Mouse (Mus musculus): ENCODE data around the gene Slit3. TPM values are rescaled to one million over a fixed set of nuclear protein-coding genes. Genes with fewer than 3 reads are reported as not detected.

The Slit3 gene
- polyA plus RNA-seq, 1 experiment from 2014 or later: 4.5 TPM

GRCm38 (mm10) chr11:35088136-35088535, 32.9 kb upstream of the Slit3 start:
- H3K4me1 ChIP-seq (ENCODE audit: control insufficient read depth, insufficient read depth, low read length): no peaks in the 10 kb centered on the region
- ATAC-seq: no peak
- no peaks in the 10 kb centered on the region for H3K36me3 ChIP-seq (ENCODE audit: control insufficient read depth, insufficient read depth, low read length)
- WGBS: 76% methylated on average over 1 of the region's 1 CpGs
- H3K9me3 ChIP-seq (replicated peaks; ENCODE audit: control insufficient read depth, low read length, poor library complexity, severe bottlenecking): no peaks in the 10 kb centered on the region
- no peak overlapping the region for H3K27ac ChIP-seq (ENCODE audit: low read length)
- no peak overlapping the region for H3K9ac ChIP-seq (ENCODE audit: low read depth, low read length)
- no peak overlapping the region for H3K4me2 ChIP-seq (ENCODE audit: low read length)
- H3K4me3 ChIP-seq (ENCODE audit: low read depth, low read length): no peak overlapping the region
- H3K27me3 ChIP-seq (ENCODE audit: control insufficient read depth, insufficient read depth, low read depth, low read length): no peaks in the 10 kb centered on the region

- Histone ChIP-seq H3K4me3 (ENCODE audit: low read depth, low read length) (no peak overlapping the region), H3K27ac (ENCODE audit: low read length) (no peak overlapping the region), H3K9me3 (replicated peaks; ENCODE audit: control insufficient read depth, low read length, poor library complexity, severe bottlenecking) (no peaks in the 10 kb centered on the region), H3K27me3 (ENCODE audit: control insufficient read depth, insufficient read depth, low read depth, low read length) (no peaks in the 10 kb centered on the region), H3K9ac (ENCODE audit: low read depth, low read length) (no peak overlapping the region), H3K4me2 (ENCODE audit: low read length) (no peak overlapping the region), H3K36me3 (ENCODE audit: control insufficient read depth, insufficient read depth, low read length) (no peaks in the 10 kb centered on the region), H3K4me1 (ENCODE audit: control insufficient read depth, insufficient read depth, low read length) (no peaks in the 10 kb centered on the region)
- WGBS: 92% methylated on average over 13 of the region's 13 CpGs
- ATAC-seq: no peak
Observed at GRCm38 (mm10) chr11:35090629-35091335, 30.2 kb upstream of the Slit3 start.

GRCm38 (mm10) chr11:35096538-35096937, 24.5 kb upstream of the Slit3 start:
- 66% methylated on average over 5 of the region's 5 CpGs for WGBS
- H3K4me3 ChIP-seq (ENCODE audit: low read depth, low read length): no peak overlapping the region
- no peak for ATAC-seq
- H3K4me1 ChIP-seq (ENCODE audit: control insufficient read depth, insufficient read depth, low read length): no peaks in the 10 kb centered on the region
- H3K27me3 ChIP-seq (ENCODE audit: control insufficient read depth, insufficient read depth, low read depth, low read length): no peaks in the 10 kb centered on the region
- no peaks in the 10 kb centered on the region for H3K9me3 ChIP-seq (replicated peaks; ENCODE audit: control insufficient read depth, low read length, poor library complexity, severe bottlenecking)
- H3K9ac ChIP-seq (ENCODE audit: low read depth, low read length): no peak overlapping the region
- no peaks in the 10 kb centered on the region for H3K36me3 ChIP-seq (ENCODE audit: control insufficient read depth, insufficient read depth, low read length)
- no peak overlapping the region for H3K4me2 ChIP-seq (ENCODE audit: low read length)
- no peak overlapping the region for H3K27ac ChIP-seq (ENCODE audit: low read length)

GRCm38 (mm10) chr11:35109781-35110180, 11.2 kb upstream of the Slit3 start:
- no peak for ATAC-seq
- no peak overlapping the region for H3K4me3 ChIP-seq (ENCODE audit: low read depth, low read length)
- no peak overlapping the region for H3K4me2 ChIP-seq (ENCODE audit: low read length)

GRCm38 (mm10) chr11:35110784-35111183, 10.2 kb upstream of the Slit3 start:
- Histone ChIP-seq H3K9me3 (replicated peaks; ENCODE audit: control insufficient read depth, low read length, poor library complexity, severe bottlenecking) (no peaks in the 10 kb centered on the region), H3K27me3 (ENCODE audit: control insufficient read depth, insufficient read depth, low read depth, low read length) (no peaks in the 10 kb centered on the region; the same call in 1 of the 2 replicates), H3K36me3 (ENCODE audit: control insufficient read depth, insufficient read depth, low read length) (no peaks in the 10 kb centered on the region), H3K9ac (ENCODE audit: low read depth, low read length) (no peak overlapping the region), H3K4me1 (ENCODE audit: control insufficient read depth, insufficient read depth, low read length) (no peaks in the 10 kb centered on the region), H3K4me2 (ENCODE audit: low read length) (no peak overlapping the region), H3K4me3 (ENCODE audit: low read depth, low read length) (no peak overlapping the region), H3K27ac (ENCODE audit: low read length) (no peak overlapping the region)
- ATAC-seq: no peak
- 32% methylated on average over 2 of the region's 2 CpGs for WGBS

More at GRCm38 (mm10) chr11:35109781-35110180, 11.2 kb upstream of the Slit3 start:
- Histone ChIP-seq H3K27ac (ENCODE audit: low read length) (no peak overlapping the region), H3K36me3 (ENCODE audit: control insufficient read depth, insufficient read depth, low read length) (no peaks in the 10 kb centered on the region), H3K9ac (ENCODE audit: low read depth, low read length) (no peak overlapping the region), H3K27me3 (ENCODE audit: control insufficient read depth, insufficient read depth, low read depth, low read length) (no peaks in the 10 kb centered on the region; the same call in 1 of the 2 replicates), H3K9me3 (replicated peaks; ENCODE audit: control insufficient read depth, low read length, poor library complexity, severe bottlenecking) (no peaks in the 10 kb centered on the region), H3K4me1 (ENCODE audit: control insufficient read depth, insufficient read depth, low read length) (no peaks in the 10 kb centered on the region)
- WGBS: 82% methylated on average over 4 of the region's 4 CpGs

- no peaks in the 10 kb centered on the region for H3K4me1 ChIP-seq (ENCODE audit: control insufficient read depth, insufficient read depth, low read length)
- H3K4me2 ChIP-seq (ENCODE audit: low read length): no peak overlapping the region
- H3K9me3 ChIP-seq (replicated peaks; ENCODE audit: control insufficient read depth, low read length, poor library complexity, severe bottlenecking): no peaks in the 10 kb centered on the region
- no peaks in the 10 kb centered on the region for H3K36me3 ChIP-seq (ENCODE audit: control insufficient read depth, insufficient read depth, low read length)
- H3K4me3 ChIP-seq (ENCODE audit: low read depth, low read length): no peak overlapping the region
- ATAC-seq: no peak
- no peak overlapping the region for H3K27ac ChIP-seq (ENCODE audit: low read length)
- peaks cover 4% of the 10 kb centered on the region for H3K27me3 ChIP-seq (ENCODE audit: control insufficient read depth, insufficient read depth, low read depth, low read length)
- WGBS: 13% methylated on average over 1 of the region's 1 CpGs
- no peak overlapping the region for H3K9ac ChIP-seq (ENCODE audit: low read depth, low read length)
Observed at GRCm38 (mm10) chr11:35113290-35113689, 7.7 kb upstream of the Slit3 start.

- H3K4me2 ChIP-seq (ENCODE audit: low read length): no peak overlapping the region
- H3K27me3 ChIP-seq (ENCODE audit: control insufficient read depth, insufficient read depth, low read depth, low read length): peaks cover 22% of the 10 kb centered on the region
- no peaks in the 10 kb centered on the region for H3K36me3 ChIP-seq (ENCODE audit: control insufficient read depth, insufficient read depth, low read length)
- no peaks in the 10 kb centered on the region; the same call in 1 of the 2 replicates for H3K4me1 ChIP-seq (ENCODE audit: control insufficient read depth, insufficient read depth, low read length)
- no peaks in the 10 kb centered on the region for H3K9me3 ChIP-seq (replicated peaks; ENCODE audit: control insufficient read depth, low read length, poor library complexity, severe bottlenecking)
- ATAC-seq: no peak
- no peak overlapping the region for H3K4me3 ChIP-seq (ENCODE audit: low read depth, low read length)
- H3K27ac ChIP-seq (ENCODE audit: low read length): no peak overlapping the region
- 45% methylated on average over 3 of the region's 3 CpGs for WGBS
- H3K9ac ChIP-seq (ENCODE audit: low read depth, low read length): no peak overlapping the region
Observed at GRCm38 (mm10) chr11:35116436-35116835, 4.6 kb upstream of the Slit3 start.

- no peak overlapping the region for H3K9ac ChIP-seq (ENCODE audit: low read depth, low read length)
- no peak overlapping the region for H3K4me3 ChIP-seq (ENCODE audit: low read depth, low read length)
- H3K27ac ChIP-seq (ENCODE audit: low read length): no peak overlapping the region
- no peak overlapping the region for H3K4me2 ChIP-seq (ENCODE audit: low read length)
- peaks cover 3% of the 10 kb centered on the region; the same call in 1 of the 2 replicates for H3K4me1 ChIP-seq (ENCODE audit: control insufficient read depth, insufficient read depth, low read length)
- WGBS: 95% methylated on average over 3 of the region's 3 CpGs
- no peak for ATAC-seq
- H3K27me3 ChIP-seq (ENCODE audit: control insufficient read depth, insufficient read depth, low read depth, low read length): peaks cover 26% of the 10 kb centered on the region
- no peaks in the 10 kb centered on the region for H3K36me3 ChIP-seq (ENCODE audit: control insufficient read depth, insufficient read depth, low read length)
- H3K9me3 ChIP-seq (replicated peaks; ENCODE audit: control insufficient read depth, low read length, poor library complexity, severe bottlenecking): no peaks in the 10 kb centered on the region
Observed at GRCm38 (mm10) chr11:35117871-35118270, 3.2 kb upstream of the Slit3 start.

GRCm38 (mm10) chr11:35118731-35119130, 2.3 kb upstream of the Slit3 start:
- Histone ChIP-seq H3K4me3 (ENCODE audit: low read depth, low read length) (no peak overlapping the region), H3K27ac (ENCODE audit: low read length) (no peak overlapping the region), H3K4me1 (ENCODE audit: control insufficient read depth, insufficient read depth, low read length) (peaks cover 3% of the 10 kb centered on the region; the same call in 1 of the 2 replicates), H3K4me2 (ENCODE audit: low read length) (no peak overlapping the region), H3K27me3 (ENCODE audit: control insufficient read depth, insufficient read depth, low read depth, low read length) (peaks cover 32% of the 10 kb centered on the region), H3K36me3 (ENCODE audit: control insufficient read depth, insufficient read depth, low read length) (no peaks in the 10 kb centered on the region), H3K9ac (ENCODE audit: low read depth, low read length) (no peak overlapping the region), H3K9me3 (replicated peaks; ENCODE audit: control insufficient read depth, low read length, poor library complexity, severe bottlenecking) (no peaks in the 10 kb centered on the region)
- no peak for ATAC-seq
- 62% methylated on average over 6 of the region's 6 CpGs for WGBS

Data from midbrain, embryonic 16.5 days (tissue).